Mouse (Mus musculus) lung, adult 2 months (tissue): ENCODE measurements at regions not wholly inside any gene's neighbourhood (a gene's known extent, or its start where the extent isn't known, plus 50 kb on each side); places are given as distances from the start of the nearest gene placed in this dataset.

Source experiments
- CTCF ChIP-seq: fragments of 200-500 bp; IDR thresholded peaks from 2 replicates; pipeline ENCODE4 v1.5.1; 2011; ENCODE audit warnings: mild to moderate bottlenecking, low read length, control low read depth; ENCODE audit not compliant: insufficient read depth
- POLR2A ChIP-seq: fragments of 200-500 bp; IDR thresholded peaks from 2 replicates; pipeline ENCODE4 v1.6.1; 2011; ENCODE audit warnings: low read depth, mild to moderate bottlenecking, control low read depth, low read length, borderline replicate concordance; ENCODE audit errors: extremely low read depth

DNA sequence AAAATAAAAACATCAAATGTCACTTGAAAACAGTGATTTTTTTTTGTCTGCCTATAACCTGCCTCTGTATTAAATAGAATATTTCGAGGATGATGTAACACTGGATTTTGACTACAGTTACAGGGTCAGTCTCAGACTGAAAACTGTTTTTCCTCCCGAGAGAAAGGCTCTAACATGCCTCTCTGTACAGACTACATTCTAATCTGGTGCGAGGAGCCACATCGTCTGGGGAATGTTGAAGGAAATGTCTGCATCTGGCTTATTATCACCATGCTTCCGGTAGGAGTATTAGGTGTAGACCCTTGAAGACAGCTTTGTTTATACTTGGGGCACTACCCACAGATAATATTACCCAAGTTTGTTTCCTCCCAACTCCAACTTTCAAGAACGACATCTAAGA lies 210.4 kb upstream of the BC052040 start:
- TF ChIP-seq CTCF (no peak), POLR2A (no peak)
